Mouse (Mus musculus) neural tube, embryonic 15.5 days (tissue): ENCODE results near the gene Plekhb2. TPM values are rescaled to one million over a fixed set of nuclear protein-coding genes. Genes with fewer than 3 reads are reported as not detected.

ENCODE experiments used
- ATAC-seq: fragments of 200-750 bp; cut with Nextera tagmentation; 2 replicates; pipeline ENCODE4 v1.8.0; 2017; ENCODE audit warnings: mild to moderate bottlenecking, moderate TSS enrichment, moderate library complexity; ENCODE audit not compliant: low FRiP score
- H3K27ac ChIP-seq: fragments of 300-500 bp; sonication (generic); replicated peaks from 2 replicates; pipeline ENCODE4 v1.5.1; 2015; ENCODE audit warnings: mild to moderate bottlenecking, inconsistent platforms
- H3K27me3 ChIP-seq: fragments of 300-500 bp; sonication (generic); replicated peaks from 2 replicates; pipeline ENCODE4 v1.6.1; 2015; ENCODE audit warnings: inconsistent platforms
- H3K36me3 ChIP-seq: fragments of 300-500 bp; sonication (generic); 2 replicates; pipeline ENCODE4 v1.6.1; 2015; ENCODE audit warnings: inconsistent platforms
- H3K4me1 ChIP-seq: fragments of 300-500 bp; sonication (generic); 2 replicates; pipeline ENCODE4 v1.6.1; 2015; ENCODE audit warnings: inconsistent platforms
- H3K4me2 ChIP-seq: fragments of 300-500 bp; sonication (generic); 2 replicates; pipeline ENCODE4 v1.6.1; 2015; ENCODE audit warnings: inconsistent platforms, mild to moderate bottlenecking, moderate library complexity
- H3K4me3 ChIP-seq: fragments of 300-500 bp; sonication (generic); replicated peaks from 2 replicates; pipeline ENCODE4 v1.5.1; 2015; ENCODE audit warnings: mild to moderate bottlenecking, inconsistent platforms
- H3K9ac ChIP-seq: fragments of 300-500 bp; sonication (generic); replicated peaks from 2 replicates; pipeline ENCODE4 v1.6.1; 2015; ENCODE audit warnings: mild to moderate bottlenecking, inconsistent platforms
- H3K9me3 ChIP-seq: fragments of 300-500 bp; sonication (generic); replicated peaks from 2 replicates; pipeline ENCODE4 v1.6.1; 2016; ENCODE audit warnings: inconsistent platforms
- whole genome bisulfite sequencing: fragments of 180-500 bp; shearing (Covaris S2); methylation state at CpG from one replicate; pipeline ENCODE4 v1.1.7; 2015; ENCODE audit warnings: mixed read lengths; 5-methylcytosine and 5-hydroxymethylcytosine counted together
- polyA plus RNA-seq: library from polyadenylated mRNA; unstranded; fragments of >200 nt; fragmentation: Nextera tagmentation; extraction: Ambion mirVana; gene quantifications from 2 replicates; pipeline ENCODE4 v1.2.1, GENCODE M21; 2015

Plekhb2 gene
- polyA plus RNA-seq, 1 experiment from 2014 or later, result 84.0 TPM

GRCm38 (mm10) chr1:34871170-34871569 lies 21.4 kb downstream of the Plekhb2 start:
- H3K36me3 ChIP-seq, result peaks cover 70% of the 10 kb centered on the region
- H3K27me3 ChIP-seq, result no peaks in the 10 kb centered on the region

GRCm38 (mm10) chr1:34873551-34873950 lies 23.8 kb downstream of the Plekhb2 start:
- WGBS, result 92% methylated on average over 5 of the region's 5 CpGs
- no peak overlapping the region for H3K4me3 ChIP-seq
- H3K4me2 ChIP-seq, result no peak overlapping the region
- no peak overlapping the region for H3K9ac ChIP-seq
- no peak overlapping the region for H3K27ac ChIP-seq
- no peaks in the 10 kb centered on the region for H3K9me3 ChIP-seq
- H3K4me1 ChIP-seq, result no peaks in the 10 kb centered on the region
- ATAC-seq, result no peak
- H3K36me3 ChIP-seq, result peaks cover 84% of the 10 kb centered on the region
- H3K27me3 ChIP-seq, result no peaks in the 10 kb centered on the region

More at GRCm38 (mm10) chr1:34871170-34871569, 21.4 kb downstream of the Plekhb2 start:
- H3K27ac ChIP-seq, result no peak overlapping the region
- no peak for ATAC-seq
- 95% methylated on average over 9 of the region's 9 CpGs for WGBS
- H3K4me3 ChIP-seq, result no peak overlapping the region
- no peaks in the 10 kb centered on the region for H3K9me3 ChIP-seq
- no peaks in the 10 kb centered on the region for H3K4me1 ChIP-seq
- H3K9ac ChIP-seq, result no peak overlapping the region
- no peak overlapping the region for H3K4me2 ChIP-seq

- H3K36me3 ChIP-seq, result peaks cover 58% of the 10 kb centered on the region
- peaks cover under 1% of the 10 kb centered on the region; the same call in 1 of the 2 replicates for H3K9me3 ChIP-seq
- no peak for ATAC-seq
- H3K4me2 ChIP-seq, result no peak overlapping the region
- WGBS, result 86% methylated on average over 6 of the region's 6 CpGs
- H3K27me3 ChIP-seq, result no peaks in the 10 kb centered on the region
- no peak overlapping the region for H3K9ac ChIP-seq
- H3K4me1 ChIP-seq, result no peaks in the 10 kb centered on the region
- H3K4me3 ChIP-seq, result no peak overlapping the region
- no peak overlapping the region for H3K27ac ChIP-seq
These were observed 29.8 kb downstream of the Plekhb2 start for GRCm38 (mm10) chr1:34879611-34880010.

GRCm38 (mm10) chr1:34883776-34884175 lies 34.0 kb downstream of the Plekhb2 start:
- peaks cover 2% of the 10 kb centered on the region; the same call in 1 of the 2 replicates for H3K9me3 ChIP-seq
- H3K36me3 ChIP-seq, result peaks cover 19% of the 10 kb centered on the region
- no peaks in the 10 kb centered on the region for H3K4me1 ChIP-seq
- H3K27me3 ChIP-seq, result no peaks in the 10 kb centered on the region
- ATAC-seq, result no peak
- no peak overlapping the region for H3K4me2 ChIP-seq
- no peak overlapping the region for H3K4me3 ChIP-seq
- no peak overlapping the region for H3K9ac ChIP-seq
- H3K27ac ChIP-seq, result no peak overlapping the region

GRCm38 (mm10) chr1:34891559-34892289 lies 41.9 kb downstream of the Plekhb2 start:
- no peak overlapping the region for H3K4me2 ChIP-seq
- H3K27me3 ChIP-seq, result no peaks in the 10 kb centered on the region
- H3K9me3 ChIP-seq, result no peaks in the 10 kb centered on the region
- 62% methylated on average over 14 of the region's 14 CpGs for WGBS
- H3K4me1 ChIP-seq, result no peaks in the 10 kb centered on the region
- no peak overlapping the region for H3K4me3 ChIP-seq
- ATAC-seq, result peak; percentile 93
- H3K27ac ChIP-seq, result no peak overlapping the region
- H3K9ac ChIP-seq, result no peak overlapping the region; the same call in 1 of the 2 replicates
- no peaks in the 10 kb centered on the region for H3K36me3 ChIP-seq

- Histone ChIP-seq H3K4me3 (no peak overlapping the region), H3K9ac (no peak overlapping the region), H3K4me2 (no peak overlapping the region), H3K36me3 (no peaks in the 10 kb centered on the region), H3K9me3 (no peaks in the 10 kb centered on the region), H3K27ac (no peak overlapping the region), H3K27me3 (no peaks in the 10 kb centered on the region), H3K4me1 (no peaks in the 10 kb centered on the region)
- ATAC-seq, result no peak
- 62% methylated on average over 3 of the region's 3 CpGs for WGBS
These were observed 42.7 kb downstream of the Plekhb2 start for GRCm38 (mm10) chr1:34892466-34892865.

- Histone ChIP-seq H3K27ac (no peak overlapping the region), H3K9me3 (no peaks in the 10 kb centered on the region), H3K27me3 (no peaks in the 10 kb centered on the region), H3K9ac (no peak overlapping the region), H3K4me1 (no peaks in the 10 kb centered on the region), H3K4me2 (no peak overlapping the region), H3K4me3 (no peak overlapping the region), H3K36me3 (no peaks in the 10 kb centered on the region)
- 67% methylated on average over 4 of the region's 4 CpGs for WGBS
- ATAC-seq, result no peak
These were observed 43.6 kb downstream of the Plekhb2 start for GRCm38 (mm10) chr1:34893331-34893730.

GRCm38 (mm10) chr1:34893831-34894230 lies 44.1 kb downstream of the Plekhb2 start:
- Histone ChIP-seq H3K4me3 (no peak overlapping the region), H3K9ac (no peak overlapping the region), H3K27ac (no peak overlapping the region), H3K27me3 (no peaks in the 10 kb centered on the region), H3K36me3 (no peaks in the 10 kb centered on the region), H3K4me1 (no peaks in the 10 kb centered on the region), H3K9me3 (no peaks in the 10 kb centered on the region), H3K4me2 (no peak overlapping the region)
- 71% methylated on average over 6 of the region's 6 CpGs for WGBS
- no peak for ATAC-seq

GRCm38 (mm10) chr1:34896102-34896501 lies 46.3 kb downstream of the Plekhb2 start:
- Histone ChIP-seq H3K27ac (no peak overlapping the region), H3K27me3 (no peaks in the 10 kb centered on the region), H3K4me1 (no peaks in the 10 kb centered on the region), H3K9me3 (no peaks in the 10 kb centered on the region), H3K4me3 (no peak overlapping the region), H3K36me3 (no peaks in the 10 kb centered on the region), H3K4me2 (no peak overlapping the region), H3K9ac (no peak overlapping the region)
- peak; percentile 54; the same call in 1 of the 2 replicates for ATAC-seq
- 87% methylated on average over 5 of the region's 5 CpGs for WGBS

GRCm38 (mm10) chr1:34896898-34897297 lies 47.1 kb downstream of the Plekhb2 start:
- Histone ChIP-seq H3K27ac (no peak overlapping the region), H3K4me3 (no peak overlapping the region), H3K36me3 (no peaks in the 10 kb centered on the region), H3K4me2 (no peak overlapping the region), H3K9ac (no peak overlapping the region), H3K9me3 (no peaks in the 10 kb centered on the region), H3K4me1 (no peaks in the 10 kb centered on the region), H3K27me3 (no peaks in the 10 kb centered on the region)
- ATAC-seq, result no peak
- WGBS, result 65% methylated on average over 4 of the region's 4 CpGs

GRCm38 (mm10) chr1:34928656-34929055 lies 78.9 kb downstream of the Plekhb2 start:
- no peak for ATAC-seq
- no peak overlapping the region for H3K4me3 ChIP-seq
- no peak overlapping the region for H3K27ac ChIP-seq
- no peak overlapping the region for H3K9ac ChIP-seq
- H3K36me3 ChIP-seq, result no peaks in the 10 kb centered on the region
- no peak overlapping the region for H3K4me2 ChIP-seq
- peaks cover 11% of the 10 kb centered on the region; the same call in 1 of the 2 replicates for H3K9me3 ChIP-seq
- H3K27me3 ChIP-seq, result no peaks in the 10 kb centered on the region
- H3K4me1 ChIP-seq, result no peaks in the 10 kb centered on the region
- 92% methylated on average over 15 of the region's 15 CpGs for WGBS
